Mouse (Mus musculus): Measurements from ENCODE around the gene Sae1.

Sae1 gene

GRCm38 (mm10) chr7:16287791-16288190, 99.8 kb downstream of the Sae1 start:
- no peak overlapping the region for H3K4me3 ChIP-seq (replicated peaks; ENCODE audit: low read length)
- TF ChIP-seq CTCF (conservative IDR thresholded peaks at IDR 0.05; ENCODE audit: low read length) (no peak), NANOG (IDR thresholded peaks at IDR 0.05; ENCODE audit: borderline replicate concordance, low read length) (no peak), POU5F1 (IDR thresholded peaks at IDR 0.05; ENCODE audit: borderline replicate concordance, low read length) (no peak)
- peaks cover 21% of the 10 kb centered on the region for H3K4me1 ChIP-seq (replicated peaks; ENCODE audit: low read depth, low read length)
- peaks cover 3% of the 10 kb centered on the region; the same call in 1 of the 2 replicates for H3K9me3 ChIP-seq (ENCODE audit: low read length)
- no peaks in the 10 kb centered on the region for H3K27me3 ChIP-seq (ENCODE audit: insufficient read depth, low read length)
- peaks cover 16% of the 10 kb centered on the region for H3K36me3 ChIP-seq (ENCODE audit: insufficient read depth, low read length)

- TF ChIP-seq NANOG (IDR thresholded peaks at IDR 0.05; ENCODE audit: borderline replicate concordance, low read length): no peak
- TF ChIP-seq CTCF (conservative IDR thresholded peaks at IDR 0.05; ENCODE audit: low read length): no peak
- TF ChIP-seq POU5F1 (IDR thresholded peaks at IDR 0.05; ENCODE audit: borderline replicate concordance, low read length): no peak
- H3K27me3 ChIP-seq (ENCODE audit: insufficient read depth, low read length): no peaks in the 10 kb centered on the region
- peaks cover 3% of the 10 kb centered on the region; the same call in 1 of the 2 replicates for H3K9me3 ChIP-seq (ENCODE audit: low read length)
- peaks cover 25% of the 10 kb centered on the region for H3K4me1 ChIP-seq (replicated peaks; ENCODE audit: low read depth, low read length)
- peaks cover 23% of the 10 kb centered on the region for H3K36me3 ChIP-seq (ENCODE audit: insufficient read depth, low read length)
- peak overlapping the region; percentile 77 for H3K4me3 ChIP-seq (replicated peaks; ENCODE audit: low read length)
Observed at GRCm38 (mm10) chr7:16287016-16287415, 100.6 kb downstream of the Sae1 start.

DNA sequence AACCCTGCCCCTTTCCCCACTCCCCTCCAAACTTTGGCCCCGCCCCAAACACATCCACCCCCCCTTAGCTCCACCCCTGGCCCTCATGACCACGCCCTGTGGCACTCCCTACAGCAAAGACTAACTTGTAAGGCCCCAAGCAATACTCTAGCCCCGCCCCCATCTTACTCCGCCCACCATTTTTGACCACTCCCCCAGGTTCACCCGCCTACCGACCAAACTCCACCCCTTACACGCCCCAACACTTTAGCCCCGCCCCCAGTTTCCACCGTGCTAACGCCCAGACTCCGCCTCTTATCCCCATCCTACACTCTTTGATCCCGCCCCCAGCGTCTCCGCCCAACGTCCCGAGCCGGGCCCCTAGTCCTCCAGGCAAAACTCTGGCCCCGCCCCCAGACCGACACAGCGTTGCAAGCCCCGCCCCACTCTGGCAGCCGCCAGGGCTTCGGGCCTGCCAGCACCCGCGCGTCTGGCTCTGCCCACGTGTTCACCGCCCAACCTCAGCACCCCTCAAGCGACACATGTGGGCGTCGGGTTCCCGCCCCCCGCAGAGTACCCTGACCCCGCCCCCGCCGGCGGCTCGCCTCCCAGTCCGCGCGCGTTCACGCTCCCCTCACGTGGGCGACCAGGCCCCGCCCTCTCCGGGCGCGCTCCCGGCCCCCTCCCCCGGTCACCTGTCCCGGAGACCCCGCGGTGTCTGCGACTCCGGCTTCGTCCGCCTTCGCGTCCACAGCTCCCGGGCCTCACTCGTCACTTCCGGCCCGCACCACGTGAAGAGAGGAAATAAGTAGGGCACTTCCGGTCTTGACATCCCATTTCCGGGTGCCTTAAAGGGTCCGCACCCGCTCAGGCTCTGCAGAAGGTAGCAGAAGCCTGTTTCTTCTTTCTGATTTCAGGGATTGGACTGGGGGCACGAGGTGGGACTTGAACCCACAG, 101.3 kb downstream of the Sae1 start, which contains the start of gene Ccdc9:
Ccdc9 (minus strand) TSS at position 770 of the 936 bp plus-strand sequence.
- TF ChIP-seq POU5F1 (IDR thresholded peaks at IDR 0.05; ENCODE audit: borderline replicate concordance, low read length): no peak
- no peak for TF ChIP-seq NANOG (IDR thresholded peaks at IDR 0.05; ENCODE audit: borderline replicate concordance, low read length)
- TF ChIP-seq CTCF (conservative IDR thresholded peaks at IDR 0.05; ENCODE audit: low read length): no peak
- H3K4me1 ChIP-seq (replicated peaks; ENCODE audit: low read depth, low read length): peaks cover 28% of the 10 kb centered on the region
- H3K4me3 ChIP-seq (replicated peaks; ENCODE audit: low read length): peak within 1 kb of the TSS; percentile 84

DNA sequence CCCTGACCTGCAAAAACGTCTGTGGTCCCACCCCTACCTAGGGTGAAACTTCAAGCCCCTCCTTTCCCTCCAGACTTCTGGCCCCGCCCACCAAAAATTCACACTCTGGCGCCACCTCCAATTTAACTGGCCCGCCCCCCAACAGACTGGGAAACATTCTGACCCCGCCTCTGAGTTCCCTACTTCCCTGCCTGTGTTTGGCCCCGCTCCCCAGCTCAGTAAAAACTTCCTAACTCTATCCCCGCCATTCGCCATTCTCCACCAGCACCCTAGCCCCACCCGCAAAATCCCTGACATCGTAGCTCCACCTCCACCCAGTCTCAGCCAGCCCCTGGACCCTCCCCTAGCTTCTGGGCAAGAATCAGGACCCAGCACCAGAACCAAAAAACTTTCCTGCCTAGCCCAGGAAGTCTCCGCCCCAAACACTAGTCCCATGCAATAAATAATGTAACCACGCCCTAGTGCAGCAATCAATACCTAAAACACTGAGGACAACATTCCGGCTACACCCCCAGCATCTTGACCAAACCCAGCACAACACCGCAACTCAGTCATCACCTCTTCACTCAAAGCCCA, 102.1 kb downstream of the Sae1 start:
- peaks cover 3% of the 10 kb centered on the region; the same call in 1 of the 2 replicates for H3K9me3 ChIP-seq (ENCODE audit: low read length)
- TF ChIP-seq CTCF (conservative IDR thresholded peaks at IDR 0.05; ENCODE audit: low read length) (no peak), POU5F1 (IDR thresholded peaks at IDR 0.05; ENCODE audit: borderline replicate concordance, low read length) (no peak), NANOG (IDR thresholded peaks at IDR 0.05; ENCODE audit: borderline replicate concordance, low read length) (no peak)
- H3K36me3 ChIP-seq (ENCODE audit: insufficient read depth, low read length): peaks cover 38% of the 10 kb centered on the region
- peaks cover 3% of the 10 kb centered on the region; the same call in 1 of the 2 replicates for H3K27me3 ChIP-seq (ENCODE audit: insufficient read depth, low read length)
- peak overlapping the region; percentile 84 for H3K4me3 ChIP-seq (replicated peaks; ENCODE audit: low read length)
- peaks cover 36% of the 10 kb centered on the region for H3K4me1 ChIP-seq (replicated peaks; ENCODE audit: low read depth, low read length)

More for the DNA sequence above, 101.3 kb downstream of the Sae1 start, which contains the start of gene Ccdc9:
- H3K36me3 ChIP-seq (ENCODE audit: insufficient read depth, low read length): peaks cover 31% of the 10 kb centered on the region
- H3K27me3 ChIP-seq (ENCODE audit: insufficient read depth, low read length): 0 out of 2 replicates have a peak, but pooled peaks cover 2% of the 10 kb centered on the region
- peaks cover 3% of the 10 kb centered on the region; the same call in 1 of the 2 replicates for H3K9me3 ChIP-seq (ENCODE audit: low read length)

GRCm38 (mm10) chr7:16284904-16285303, 102.7 kb downstream of the Sae1 start:
- peaks cover 41% of the 10 kb centered on the region for H3K4me1 ChIP-seq (replicated peaks; ENCODE audit: low read depth, low read length)
- H3K4me3 ChIP-seq (replicated peaks; ENCODE audit: low read length): peak overlapping the region; percentile 84
- H3K27me3 ChIP-seq (ENCODE audit: insufficient read depth, low read length): peaks cover 3% of the 10 kb centered on the region; the same call in 1 of the 2 replicates
- H3K9me3 ChIP-seq (ENCODE audit: low read length): peaks cover 3% of the 10 kb centered on the region; the same call in 1 of the 2 replicates
- no peak for TF ChIP-seq POU5F1 (IDR thresholded peaks at IDR 0.05; ENCODE audit: borderline replicate concordance, low read length)
- no peak for TF ChIP-seq CTCF (conservative IDR thresholded peaks at IDR 0.05; ENCODE audit: low read length)
- TF ChIP-seq NANOG (IDR thresholded peaks at IDR 0.05; ENCODE audit: borderline replicate concordance, low read length): no peak
- H3K36me3 ChIP-seq (ENCODE audit: insufficient read depth, low read length): peaks cover 43% of the 10 kb centered on the region

DNA sequence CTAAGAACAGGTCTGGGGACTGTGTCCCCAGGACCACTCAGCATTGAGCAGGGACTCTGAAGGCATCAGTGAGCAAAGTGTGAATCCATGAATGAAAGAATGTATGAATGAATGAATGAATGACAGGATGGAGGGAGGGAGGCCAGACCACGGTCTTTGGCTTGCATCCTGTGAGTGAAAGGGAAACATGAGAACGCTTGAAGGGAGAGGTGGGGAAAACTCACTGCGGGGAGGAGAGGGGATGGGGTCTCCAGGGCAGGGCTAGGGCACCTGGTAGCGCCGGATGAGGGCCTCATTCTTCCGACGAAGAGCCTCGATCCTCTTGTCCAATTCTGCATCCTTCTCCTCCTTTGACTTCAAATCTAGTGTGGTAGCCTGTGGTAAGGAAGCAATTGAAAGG, 103.6 kb downstream of the Sae1 start:
- Histone ChIP-seq H3K36me3 (ENCODE audit: insufficient read depth, low read length) (peaks cover 50% of the 10 kb centered on the region), H3K9me3 (ENCODE audit: low read length) (peaks cover 1% of the 10 kb centered on the region; the same call in 1 of the 2 replicates), H3K27me3 (ENCODE audit: insufficient read depth, low read length) (peaks cover 3% of the 10 kb centered on the region; the same call in 1 of the 2 replicates), H3K4me1 (replicated peaks; ENCODE audit: low read depth, low read length) (peaks cover 44% of the 10 kb centered on the region), H3K4me3 (replicated peaks; ENCODE audit: low read length) (no peak overlapping the region)
- no peak for TF ChIP-seq NANOG (IDR thresholded peaks at IDR 0.05; ENCODE audit: borderline replicate concordance, low read length)

GRCm38 (mm10) chr7:16282334-16282733, 105.3 kb downstream of the Sae1 start:
- Histone ChIP-seq H3K9me3 (ENCODE audit: low read length) (no peaks in the 10 kb centered on the region), H3K27me3 (ENCODE audit: insufficient read depth, low read length) (peaks cover 3% of the 10 kb centered on the region; the same call in 1 of the 2 replicates), H3K4me1 (replicated peaks; ENCODE audit: low read depth, low read length) (peaks cover 52% of the 10 kb centered on the region), H3K36me3 (ENCODE audit: insufficient read depth, low read length) (peaks cover 66% of the 10 kb centered on the region), H3K4me3 (replicated peaks; ENCODE audit: low read length) (no peak overlapping the region)
- no peak for TF ChIP-seq NANOG (IDR thresholded peaks at IDR 0.05; ENCODE audit: borderline replicate concordance, low read length)

- H3K36me3 ChIP-seq (ENCODE audit: insufficient read depth, low read length): peaks cover 82% of the 10 kb centered on the region
- TF ChIP-seq POU5F1 (IDR thresholded peaks at IDR 0.05; ENCODE audit: borderline replicate concordance, low read length) (no peak), CTCF (conservative IDR thresholded peaks at IDR 0.05; ENCODE audit: low read length) (no peak), NANOG (IDR thresholded peaks at IDR 0.05; ENCODE audit: borderline replicate concordance, low read length) (no peak)
- H3K4me3 ChIP-seq (replicated peaks; ENCODE audit: low read length): peak overlapping the region; percentile 53
- H3K27me3 ChIP-seq (ENCODE audit: insufficient read depth, low read length): peaks cover 3% of the 10 kb centered on the region; the same call in 1 of the 2 replicates
- H3K4me1 ChIP-seq (replicated peaks; ENCODE audit: low read depth, low read length): peaks cover 52% of the 10 kb centered on the region
- H3K9me3 ChIP-seq (ENCODE audit: low read length): no peaks in the 10 kb centered on the region
Observed at GRCm38 (mm10) chr7:16280721-16281120, 106.9 kb downstream of the Sae1 start.

Data from E14TG2a.4 (cell line).